Mouse (Mus musculus): ENCODE measurements around the gene Gaa. TPM values are rescaled to one million over a fixed set of nuclear protein-coding genes. Genes with fewer than 3 reads are reported as not detected.
"Not testable (repeated sequence)": the region's sequence is repeated elsewhere in the genome, so short reads cannot be mapped to it uniquely, and the experiment has no call there.

Gaa gene
- 100 to 1,000 TPM; 304 to 308 TPM for total RNA-seq (2021)

GRCm38 (mm10) chr11:119267768-119268556, at the start of gene Gaa:
Gene Gaa (plus strand): TSS chr11:119267887.
- DNase-seq (ENCODE audit: extremely low spot score in 1 of 2, low spot score in 1 of 2), result peak; percentile 96 to 99

GRCm38 (mm10) chr11:119219816-119220465, 47.7 kb upstream of the Gaa start:
- DNase-seq (ENCODE audit: extremely low spot score in 1 of 2, low spot score in 1 of 2), result peak; percentile 45 to 65

GRCm38 (mm10) chr11:119221812-119222510, 45.7 kb upstream of the Gaa start:
- DNase-seq (ENCODE audit: extremely low spot score in 1 of 2, low spot score in 1 of 2), result no peak

DNA sequence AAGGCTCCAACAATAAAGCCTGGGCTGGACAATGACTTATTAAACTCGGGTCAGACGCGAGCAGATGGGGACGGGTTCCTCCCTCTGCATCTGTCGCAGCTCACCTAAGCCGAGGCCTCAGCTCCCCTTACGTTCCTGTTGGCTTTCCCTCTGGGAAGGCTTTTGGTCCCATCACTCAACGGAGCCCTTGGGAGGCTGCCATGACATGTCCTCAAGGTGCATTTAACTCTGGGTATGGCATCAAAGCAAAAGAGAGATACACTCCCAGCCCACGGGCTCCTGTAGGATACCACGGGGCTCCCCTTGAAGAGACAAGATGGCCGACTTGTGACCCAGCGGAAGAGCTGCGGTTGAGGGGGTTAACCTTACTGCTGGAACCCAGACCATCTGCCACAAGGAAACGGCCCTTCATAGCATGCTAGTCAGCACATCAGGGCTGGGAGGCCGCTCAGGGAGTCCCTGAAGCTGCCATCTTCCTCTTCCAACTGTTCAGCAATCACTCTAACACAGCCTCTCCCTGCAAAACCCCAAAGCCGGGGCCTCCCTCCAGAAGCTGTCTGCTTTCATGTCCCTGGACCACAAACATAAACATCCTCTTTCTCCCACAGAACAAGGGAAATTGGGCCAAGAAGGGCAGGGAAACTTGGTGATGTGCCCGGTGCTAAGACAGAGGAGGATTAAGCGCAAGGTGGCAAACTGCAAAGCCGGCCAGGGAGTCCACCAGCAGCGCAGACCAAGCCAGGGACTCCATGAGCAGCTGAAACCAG, 44.4 kb upstream of the Gaa start:
- no peak for DNase-seq (ENCODE audit: extremely low spot score in 1 of 2, low spot score in 1 of 2)

- no peak for DNase-seq (ENCODE audit: extremely low spot score in 1 of 2, low spot score in 1 of 2)
These were observed 42.8 kb upstream of the Gaa start for GRCm38 (mm10) chr11:119224926-119225325.

DNA sequence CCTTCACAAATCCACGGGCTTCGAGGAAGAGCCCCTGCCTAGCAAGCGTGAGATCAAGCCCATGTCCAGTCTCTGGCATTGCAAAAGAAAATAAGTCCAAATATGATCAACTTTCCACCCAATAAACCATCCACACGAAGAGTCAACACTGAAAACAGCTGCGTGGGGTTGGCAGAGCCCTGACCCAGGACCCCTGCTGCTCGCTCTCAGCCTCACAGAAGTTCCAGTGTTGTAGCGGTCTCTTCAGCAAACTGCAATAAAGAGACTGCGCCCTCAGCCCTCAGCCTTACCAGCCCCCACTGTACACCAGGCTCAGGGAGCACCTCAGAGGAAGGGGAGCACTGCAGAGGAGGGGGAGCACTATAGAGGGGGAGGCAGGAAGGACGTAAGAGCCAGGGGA, 42.1 kb upstream of the Gaa start:
- DNase-seq (ENCODE audit: extremely low spot score in 1 of 2, low spot score in 1 of 2), result no peak

GRCm38 (mm10) chr11:119227591-119227990, 40.1 kb upstream of the Gaa start:
- DNase-seq (ENCODE audit: extremely low spot score in 1 of 2, low spot score in 1 of 2), result no peak

DNA sequence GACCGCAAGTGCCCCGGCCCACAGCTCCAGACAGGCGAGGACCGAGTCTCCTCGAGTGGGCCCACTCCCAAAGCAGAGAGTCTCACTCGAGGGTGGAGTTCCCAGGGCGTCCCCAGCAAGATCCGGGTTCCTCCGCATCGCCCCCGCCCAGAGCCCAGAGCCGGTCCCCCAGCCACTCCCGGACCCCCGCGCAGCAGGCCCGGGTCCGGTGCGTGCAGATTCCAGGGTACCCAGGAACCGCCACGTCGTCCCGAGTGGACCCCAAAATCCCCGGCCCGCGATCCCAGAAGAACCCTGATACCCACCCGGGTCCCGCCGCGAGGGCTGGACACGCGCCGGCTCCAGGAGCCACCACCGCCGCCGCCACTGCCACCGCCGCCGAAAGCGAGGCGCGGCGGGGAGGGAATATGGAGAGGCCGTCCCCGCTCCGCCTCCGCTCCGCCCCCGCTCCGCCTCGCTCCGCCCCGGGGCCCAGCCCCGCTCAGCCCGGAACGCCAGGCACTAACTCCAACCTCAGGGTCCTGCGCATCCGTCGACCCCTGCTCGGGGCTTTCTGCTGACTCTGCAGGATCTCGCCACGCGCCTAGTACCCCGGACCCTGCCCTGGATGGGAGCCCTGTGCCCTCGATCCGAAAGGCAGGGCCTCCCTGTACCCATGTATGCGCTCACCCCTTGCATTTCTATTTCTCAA, 39.5 kb upstream of the Gaa start, which contains the start of the genes Tbc1d16 and Ccdc40:
Tbc1d16 (minus strand) TSS at position 409 of the 691 bp plus-strand sequence.
Ccdc40 (plus strand) TSS at position 482 of the 691 bp plus-strand sequence.
- DNase-seq (ENCODE audit: extremely low spot score in 1 of 2, low spot score in 1 of 2), result peak; percentile 48 to 60

DNA sequence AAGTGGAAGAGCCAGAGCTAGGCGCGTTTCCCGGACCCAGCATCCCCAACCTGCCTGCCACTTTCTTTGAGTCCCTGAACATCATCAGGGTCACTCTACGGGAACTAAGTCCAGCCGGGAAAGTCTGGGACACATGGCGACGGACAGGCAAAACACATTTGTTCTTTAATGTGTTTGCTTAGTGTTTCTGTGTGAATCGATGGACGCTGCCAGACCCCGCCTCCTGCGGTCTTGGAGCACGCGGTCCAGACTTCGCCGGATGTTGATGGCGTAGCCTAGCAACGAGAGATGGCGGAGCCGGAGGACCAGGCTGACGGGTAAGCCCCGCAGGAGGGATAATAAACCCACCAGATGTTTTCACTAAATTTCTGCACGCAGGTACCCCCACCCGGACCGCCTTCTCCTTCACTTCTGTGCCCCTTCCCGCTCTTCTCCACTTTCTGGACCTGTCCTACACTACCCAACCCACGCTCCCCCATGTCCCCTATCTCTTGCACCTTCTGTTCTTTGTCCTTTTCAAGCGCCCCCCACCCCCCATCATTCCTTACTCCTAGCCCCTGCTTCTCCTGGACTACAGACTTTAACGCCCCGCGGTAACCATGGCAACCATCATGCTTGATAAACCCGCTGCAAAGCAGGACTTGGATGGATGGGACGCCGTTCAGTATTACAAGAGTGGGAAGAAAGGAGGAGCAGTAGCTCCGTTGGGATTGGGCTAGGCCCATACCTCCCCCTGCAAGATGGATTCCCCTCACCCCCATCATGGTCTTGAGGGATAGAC, 38.7 kb upstream of the Gaa start:
- peak; percentile 60 to 61 for DNase-seq (ENCODE audit: extremely low spot score in 1 of 2, low spot score in 1 of 2)

DNA sequence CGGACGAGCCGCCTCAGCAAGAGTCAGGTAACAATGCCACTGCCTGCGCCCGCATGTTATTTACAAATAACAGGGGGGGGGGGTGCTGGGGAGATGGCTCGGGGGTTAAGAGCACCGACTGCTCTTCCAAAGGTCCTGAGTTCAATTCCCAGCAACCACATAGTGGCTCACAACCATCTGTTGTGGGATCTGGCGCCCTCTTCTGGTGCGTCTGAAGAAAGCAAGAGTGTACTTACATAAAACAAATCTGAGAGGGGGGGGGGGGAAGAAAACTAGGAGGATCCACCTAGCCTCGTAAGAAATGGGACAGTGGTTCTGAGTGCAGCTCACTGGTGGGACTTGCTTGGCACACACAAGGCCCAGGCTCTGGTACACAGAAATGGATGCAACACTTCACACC, 32.9 kb upstream of the Gaa start:
- no peak for DNase-seq (ENCODE audit: extremely low spot score in 1 of 2, low spot score in 1 of 2)

DNA sequence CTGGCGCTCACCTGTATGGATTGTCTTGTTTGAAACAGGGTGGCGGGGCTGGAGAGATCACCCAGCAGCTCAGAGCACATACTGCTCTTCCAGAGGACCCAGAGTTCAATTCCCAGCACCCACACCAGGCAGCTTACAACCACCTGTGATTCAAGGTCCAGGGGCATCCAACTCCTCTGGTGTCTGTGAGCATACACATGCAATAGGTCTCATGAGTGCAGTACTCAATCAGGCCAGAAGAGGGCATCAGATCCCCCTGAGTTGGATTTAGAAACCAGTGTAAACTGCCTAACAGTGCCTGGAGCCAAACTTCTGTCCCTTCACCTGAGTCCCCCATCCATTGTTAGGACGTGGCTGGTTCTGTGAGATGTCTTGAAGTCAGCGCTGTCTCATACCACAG, 32.1 kb upstream of the Gaa start:
- DNase-seq (ENCODE audit: extremely low spot score in 1 of 2, low spot score in 1 of 2), result peak in 1 of 2 experiments; percentile 71

- DNase-seq (ENCODE audit: extremely low spot score in 1 of 2, low spot score in 1 of 2), result no peak
These were observed 31.3 kb upstream of the Gaa start for GRCm38 (mm10) chr11:119236354-119236753.

DNA sequence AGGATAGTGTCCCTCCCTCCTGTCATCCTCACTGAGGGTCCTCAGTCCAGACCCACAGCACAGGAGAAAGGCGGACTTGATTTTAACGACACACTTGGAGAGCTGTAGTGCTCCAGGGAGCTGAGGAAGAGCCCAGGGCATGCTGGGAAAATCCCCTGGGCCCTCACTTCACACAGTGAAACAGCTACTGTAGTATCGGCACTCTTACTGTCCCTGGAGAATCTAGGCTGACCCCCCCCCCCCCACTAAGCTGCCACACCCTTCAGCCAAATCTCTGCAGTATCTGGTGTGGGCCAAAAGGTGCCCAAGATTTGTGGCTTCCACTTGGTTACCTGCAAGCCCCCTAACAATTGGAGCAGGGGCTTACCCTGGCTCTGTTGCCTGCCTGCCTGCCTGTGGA, 30.7 kb upstream of the Gaa start:
- no peak for DNase-seq (ENCODE audit: extremely low spot score in 1 of 2, low spot score in 1 of 2)

DNA sequence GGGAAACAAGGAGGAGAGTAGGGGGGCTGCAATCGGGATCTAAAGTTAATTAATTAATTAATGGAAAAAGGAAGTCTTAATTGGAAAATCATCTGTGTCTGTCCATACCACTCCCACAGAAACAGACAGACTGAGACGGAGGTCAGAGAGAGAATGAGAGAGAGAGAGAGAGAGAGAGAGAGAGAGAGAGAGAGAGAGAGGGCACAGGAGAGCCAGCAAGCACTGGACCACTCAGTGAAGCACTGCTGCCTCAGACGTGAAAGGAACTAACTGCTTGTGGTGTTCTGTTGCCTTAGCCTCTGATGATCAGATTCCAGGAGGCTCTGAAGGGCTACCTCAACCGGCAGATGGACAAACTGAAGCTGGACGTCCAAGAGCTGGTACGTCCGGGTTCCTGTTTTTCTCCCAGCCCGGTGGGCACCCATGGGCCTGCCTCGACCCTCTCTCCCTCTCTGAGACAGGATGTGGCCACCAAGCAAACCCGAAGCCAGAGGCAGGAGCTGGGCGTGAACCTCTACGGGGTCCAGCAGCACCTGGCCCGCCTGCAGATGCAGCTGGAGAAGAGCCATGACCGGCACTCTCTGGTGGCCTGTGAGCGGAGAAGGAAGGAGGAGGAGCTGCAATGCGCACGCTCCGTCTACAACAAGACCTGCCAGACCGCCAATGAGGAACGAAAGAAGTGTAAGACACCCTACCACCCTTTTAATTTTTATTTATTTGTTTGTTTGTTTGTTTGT, 30.0 kb upstream of the Gaa start:
- DNase-seq (ENCODE audit: extremely low spot score in 1 of 2, low spot score in 1 of 2), result no peak

DNA sequence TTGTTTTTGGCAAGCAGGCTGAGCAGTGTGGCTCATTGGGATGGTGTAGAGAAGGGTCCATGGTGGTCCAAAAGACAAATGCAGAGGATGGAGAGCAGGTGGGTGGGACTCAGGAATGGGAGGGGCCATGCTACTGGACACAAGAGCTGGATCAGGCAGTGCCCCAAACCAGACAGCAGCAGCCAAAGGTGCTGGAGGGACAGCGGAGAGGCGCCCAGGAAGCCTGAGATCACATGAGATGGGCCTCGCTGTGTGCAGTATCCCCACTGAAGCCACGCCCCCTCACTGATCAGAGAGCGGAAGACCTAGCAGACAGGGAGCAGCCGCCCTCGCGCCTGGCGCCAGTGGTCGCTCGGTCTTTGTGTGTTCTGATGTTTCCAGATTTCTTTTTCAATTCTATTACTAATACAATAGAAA, 29.4 kb upstream of the Gaa start:
- no peak for DNase-seq (ENCODE audit: extremely low spot score in 1 of 2, low spot score in 1 of 2)

DNA sequence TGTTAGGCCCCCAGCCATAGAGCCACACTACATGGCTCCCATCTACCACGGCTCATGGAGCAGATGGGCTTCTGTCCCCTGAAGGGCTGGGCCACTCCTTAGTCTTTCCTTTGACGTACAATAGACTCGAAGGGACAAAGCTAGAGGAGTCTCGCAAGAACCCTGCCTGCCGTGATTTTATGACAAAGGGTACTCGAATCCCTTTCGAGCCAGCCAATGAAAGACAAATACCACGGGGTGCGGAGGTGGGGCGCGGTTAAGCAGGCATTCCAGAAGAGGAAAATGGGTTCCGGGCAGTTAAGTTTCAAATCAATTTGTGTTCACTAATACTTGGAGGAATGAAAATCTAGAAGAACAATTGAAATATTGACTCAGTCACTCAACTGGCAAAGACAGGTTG, 28.2 kb upstream of the Gaa start:
- DNase-seq (ENCODE audit: extremely low spot score in 1 of 2, low spot score in 1 of 2), result no peak

DNA sequence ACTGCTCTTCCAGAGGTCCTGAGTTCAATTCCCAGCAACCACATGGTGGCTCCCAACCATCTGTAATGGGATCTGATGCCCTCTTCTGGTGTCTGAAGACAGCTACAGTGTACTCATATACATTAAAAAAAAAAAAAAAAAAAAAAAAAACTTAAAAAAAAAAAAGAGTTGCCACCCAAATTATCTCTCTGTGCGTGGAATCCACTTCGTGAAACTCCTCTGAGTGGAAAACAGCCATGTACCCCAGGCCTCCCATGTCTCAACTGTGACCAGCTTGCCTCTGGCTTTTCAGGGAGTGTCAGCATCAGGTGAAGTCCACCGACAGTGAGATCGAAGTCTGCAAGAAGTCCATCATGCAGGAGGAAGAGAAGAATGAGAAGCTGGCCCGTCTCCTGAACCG, 22.1 kb upstream of the Gaa start:
- not testable (repeated sequence) for DNase-seq (ENCODE audit: extremely low spot score in 1 of 2, low spot score in 1 of 2)

DNA sequence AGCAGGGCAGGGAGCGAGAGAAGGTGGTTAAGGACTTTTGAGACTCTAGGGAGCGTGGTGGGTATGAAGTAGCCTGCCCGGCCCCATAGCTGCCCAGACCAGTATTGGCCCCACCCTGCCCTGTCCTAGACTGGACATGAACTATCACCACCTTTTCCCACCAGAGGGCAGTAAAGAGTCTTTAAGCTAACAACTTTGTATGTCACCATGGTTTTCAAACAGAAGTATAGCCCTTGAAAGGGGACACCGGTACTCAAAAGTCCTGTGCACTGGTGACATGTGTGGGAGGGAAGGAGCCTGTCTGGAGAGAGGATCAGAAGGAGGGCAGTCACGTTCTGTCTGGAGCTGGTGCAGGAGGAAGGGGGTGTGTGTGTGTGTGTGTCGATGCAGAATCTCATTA, 18.7 kb upstream of the Gaa start:
- DNase-seq (ENCODE audit: extremely low spot score in 1 of 2, low spot score in 1 of 2), result peak in 1 of 2 experiments; percentile 56
